Mouse (Mus musculus): ENCODE measurements around the gene Mphosph10. TPM values are rescaled to one million over a fixed set of nuclear protein-coding genes. Genes with fewer than 3 reads are reported as not detected.

The Mphosph10 gene
- polyA plus RNA-seq, 1 experiment from 2014 or later = 57.2 TPM

DNA sequence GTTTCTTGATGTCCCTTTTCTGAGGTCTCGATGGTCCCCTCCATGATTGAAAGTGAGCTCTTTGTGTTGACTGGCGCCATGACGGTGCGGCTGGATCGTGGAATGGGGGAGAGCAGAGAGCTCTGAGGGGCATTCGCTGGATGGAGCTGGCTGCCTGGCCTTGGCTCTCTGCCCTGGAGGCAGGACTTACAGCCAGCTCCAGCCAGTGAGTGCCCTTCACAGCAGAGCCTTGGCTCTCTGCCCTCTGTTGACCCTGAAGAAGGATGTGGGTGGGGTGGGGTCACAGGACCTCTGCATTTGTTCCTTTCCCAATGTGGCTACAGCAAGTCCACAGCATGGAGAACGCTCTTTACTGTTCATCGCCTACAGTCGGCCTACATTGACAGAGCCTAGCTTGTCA, 34.7 kb downstream of the Mphosph10 start:
- H3K9ac ChIP-seq (ENCODE audit: low read length) = no peak overlapping the region
- H3K36me3 ChIP-seq (ENCODE audit: control insufficient read depth, insufficient read depth, low read length) = peaks cover 8% of the 10 kb centered on the region
- H3K4me3 ChIP-seq (ENCODE audit: low read depth, low read length) = no peak overlapping the region
- DNase-seq (ENCODE audit: low spot score, missing footprints) (no peak), ATAC-seq (ENCODE audit: low FRiP score) (no peak)
- WGBS = 89% methylated on average over 9 of the region's 9 CpGs
- no peak overlapping the region for H3K4me2 ChIP-seq
- no peaks in the 10 kb centered on the region for H3K9me3 ChIP-seq (ENCODE audit: control insufficient read depth, low read length)
- H3K27me3 ChIP-seq (ENCODE audit: control insufficient read depth, insufficient read depth, low read length) = no peaks in the 10 kb centered on the region
- H3K27ac ChIP-seq (ENCODE audit: low read depth, low read length) = no peak overlapping the region
- peaks cover 5% of the 10 kb centered on the region; the same call in 1 of the 2 replicates for H3K4me1 ChIP-seq (ENCODE audit: control insufficient read depth, insufficient read depth, low read length)

DNA sequence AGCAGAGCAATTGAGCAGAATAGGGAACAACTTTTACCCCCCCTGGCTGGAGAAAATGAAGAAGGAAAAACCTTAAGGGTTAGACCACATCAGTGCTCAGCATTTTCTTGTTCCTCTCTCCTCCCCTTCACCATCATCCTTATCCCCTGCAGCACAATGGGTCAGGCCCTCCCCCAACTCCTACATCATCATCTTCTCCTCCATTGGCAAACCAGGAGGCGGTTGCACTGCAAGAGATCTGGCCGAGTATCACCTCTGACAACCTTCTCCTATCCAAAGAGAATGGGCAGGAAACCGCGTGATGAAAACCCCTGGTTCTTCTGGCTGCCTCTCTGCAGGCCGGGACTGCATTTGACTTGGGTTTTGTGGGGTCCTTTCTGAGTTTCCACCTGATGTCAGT, 35.4 kb downstream of the Mphosph10 start:
- DNase-seq (ENCODE audit: low spot score, missing footprints) (no peak), ATAC-seq (ENCODE audit: low FRiP score) (no peak)
- no peak overlapping the region for H3K4me2 ChIP-seq
- H3K9me3 ChIP-seq (ENCODE audit: control insufficient read depth, low read length) = no peaks in the 10 kb centered on the region
- no peak overlapping the region for H3K9ac ChIP-seq (ENCODE audit: low read length)
- H3K4me1 ChIP-seq (ENCODE audit: control insufficient read depth, insufficient read depth, low read length) = peaks cover 5% of the 10 kb centered on the region; the same call in 1 of the 2 replicates
- WGBS = 90% methylated on average over 5 of the region's 5 CpGs
- no peak overlapping the region for H3K27ac ChIP-seq (ENCODE audit: low read depth, low read length)
- peaks cover 3% of the 10 kb centered on the region; the same call in 1 of the 2 replicates for H3K36me3 ChIP-seq (ENCODE audit: control insufficient read depth, insufficient read depth, low read length)
- H3K4me3 ChIP-seq (ENCODE audit: low read depth, low read length) = no peak overlapping the region
- H3K27me3 ChIP-seq (ENCODE audit: control insufficient read depth, insufficient read depth, low read length) = no peaks in the 10 kb centered on the region

DNA sequence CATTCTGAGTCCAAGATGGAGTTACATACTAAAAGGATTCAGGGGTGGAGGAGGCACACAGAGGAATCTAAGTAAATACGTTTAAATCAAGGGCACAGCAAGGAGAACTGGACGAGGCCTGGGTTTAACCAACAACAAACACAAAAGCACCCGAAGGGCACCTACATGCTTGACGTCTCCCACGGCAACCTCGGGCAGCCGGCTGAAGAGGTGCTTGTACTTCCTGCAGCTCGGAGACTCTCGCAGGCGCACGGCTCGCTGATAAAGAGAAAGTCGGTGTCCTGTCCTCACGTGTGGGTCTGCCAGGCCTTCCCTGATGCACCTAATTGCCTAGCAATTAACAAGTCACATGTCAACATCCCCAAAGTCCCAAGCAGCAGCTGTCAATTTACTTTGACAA, 37.9 kb downstream of the Mphosph10 start:
- ATAC-seq (ENCODE audit: low FRiP score) (0 out of 2 replicates have a peak, but pooled peaks have one; percentile 33), DNase-seq (ENCODE audit: low spot score, missing footprints) (peak; percentile 84)
- Histone ChIP-seq H3K4me2 (no peak overlapping the region), H3K27ac (ENCODE audit: low read depth, low read length) (no peak overlapping the region), H3K36me3 (ENCODE audit: control insufficient read depth, insufficient read depth, low read length) (peaks cover 3% of the 10 kb centered on the region), H3K9me3 (ENCODE audit: control insufficient read depth, low read length) (no peaks in the 10 kb centered on the region), H3K4me1 (ENCODE audit: control insufficient read depth, insufficient read depth, low read length) (peaks cover 5% of the 10 kb centered on the region; the same call in 1 of the 2 replicates), H3K27me3 (ENCODE audit: control insufficient read depth, insufficient read depth, low read length) (no peaks in the 10 kb centered on the region), H3K9ac (ENCODE audit: low read length) (no peak overlapping the region), H3K4me3 (ENCODE audit: low read depth, low read length) (no peak overlapping the region)
- WGBS = 32% methylated on average over 14 of the region's 14 CpGs

DNA sequence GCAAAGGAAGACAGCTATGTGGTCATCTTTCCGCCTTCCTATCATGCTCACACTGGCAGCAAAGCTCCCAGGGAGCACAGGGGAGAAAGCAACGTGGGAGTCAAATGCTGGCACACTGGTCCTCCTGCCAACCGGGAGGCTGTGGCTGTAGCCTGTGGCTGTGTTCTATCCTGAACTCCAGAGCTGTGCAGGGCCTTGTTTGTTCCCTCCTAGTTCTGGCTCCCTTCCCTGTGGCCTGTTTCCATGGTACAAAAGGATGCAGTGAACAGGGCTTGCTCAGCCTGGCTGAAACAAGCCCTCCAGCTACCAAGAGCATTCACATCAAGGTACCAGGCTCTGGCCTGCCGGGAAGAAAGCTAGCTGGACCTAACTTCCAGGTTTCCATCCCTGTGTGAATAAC, 41.0 kb downstream of the Mphosph10 start:
- WGBS = 81% methylated on average over 4 of the region's 4 CpGs
- H3K4me3 ChIP-seq (ENCODE audit: low read depth, low read length) = no peak overlapping the region

DNA sequence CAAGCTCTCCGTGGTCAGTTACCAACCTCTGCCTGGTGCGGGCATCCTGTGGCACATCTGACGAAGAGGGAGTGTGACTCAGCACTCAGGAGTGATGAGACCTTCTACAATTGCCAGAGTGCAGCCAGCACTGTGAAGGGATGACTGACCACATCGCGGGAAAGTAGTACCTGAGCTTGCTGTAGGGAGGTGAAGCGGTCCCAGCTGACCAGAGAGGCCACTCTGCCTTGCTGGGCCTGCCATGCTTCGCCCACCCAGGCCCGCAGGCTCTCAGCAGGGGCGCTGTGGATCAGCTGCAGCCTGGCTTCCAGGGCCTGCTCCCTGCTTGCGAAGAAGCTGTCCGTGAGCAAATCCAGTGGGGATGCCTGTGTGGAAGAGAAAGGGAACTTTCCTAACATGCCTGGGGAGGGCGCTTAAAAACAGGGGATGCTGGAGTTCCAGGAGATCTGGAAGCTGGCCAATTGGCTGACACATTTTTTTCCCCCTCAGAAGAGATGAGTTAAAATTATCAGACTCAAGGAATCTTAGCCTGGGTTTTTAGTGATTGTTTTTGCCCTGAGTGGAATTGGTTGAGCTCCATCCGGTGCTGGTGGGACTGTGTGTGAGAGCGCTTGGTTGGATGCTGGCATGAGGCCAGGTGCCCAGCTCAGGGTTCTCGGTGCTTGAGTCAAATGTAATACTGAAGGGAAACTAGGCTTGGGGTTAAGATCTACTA, 42.8 kb downstream of the Mphosph10 start:
- H3K27ac ChIP-seq (ENCODE audit: low read depth, low read length) = no peak overlapping the region
- WGBS = 93% methylated on average over 15 of the region's 15 CpGs

More for the DNA sequence above, 41.0 kb downstream of the Mphosph10 start:
- Histone ChIP-seq H3K27me3 (ENCODE audit: control insufficient read depth, insufficient read depth, low read length) (no peaks in the 10 kb centered on the region), H3K9ac (ENCODE audit: low read length) (no peak overlapping the region), H3K9me3 (ENCODE audit: control insufficient read depth, low read length) (no peaks in the 10 kb centered on the region), H3K36me3 (ENCODE audit: control insufficient read depth, insufficient read depth, low read length) (peaks cover 12% of the 10 kb centered on the region), H3K4me1 (ENCODE audit: control insufficient read depth, insufficient read depth, low read length) (peaks cover 5% of the 10 kb centered on the region; the same call in 1 of the 2 replicates), H3K27ac (ENCODE audit: low read depth, low read length) (no peak overlapping the region), H3K4me2 (no peak overlapping the region)
- DNase-seq (ENCODE audit: low spot score, missing footprints) = no peak
- ATAC-seq (ENCODE audit: low FRiP score) = no peak

DNA sequence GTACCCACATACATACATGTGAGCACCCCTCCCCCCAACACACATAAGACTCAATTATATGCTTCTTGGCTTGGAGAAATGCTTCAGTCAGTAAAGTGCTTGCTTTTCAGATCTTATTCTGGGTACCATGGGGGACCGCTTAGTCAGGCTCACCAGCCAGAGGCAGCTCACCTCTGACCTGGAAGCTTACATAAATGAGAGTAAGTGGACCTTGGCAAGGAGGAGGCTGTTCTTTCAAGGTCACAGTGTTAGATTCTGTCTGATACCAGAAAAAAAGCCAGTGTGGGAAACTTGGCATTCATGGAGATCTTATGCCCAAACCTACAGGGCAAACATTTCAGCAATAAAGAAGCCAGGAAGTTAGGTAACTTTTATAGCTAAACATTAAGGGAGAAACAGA, 44.3 kb downstream of the Mphosph10 start:
- ATAC-seq (ENCODE audit: low FRiP score) (no peak), DNase-seq (ENCODE audit: low spot score, missing footprints) (no peak)
- H3K4me3 ChIP-seq (ENCODE audit: low read depth, low read length) = no peak overlapping the region
- 87% methylated on average over 1 of the region's 1 CpGs for WGBS
- no peaks in the 10 kb centered on the region for H3K4me1 ChIP-seq (ENCODE audit: control insufficient read depth, insufficient read depth, low read length)
- no peak overlapping the region for H3K9ac ChIP-seq (ENCODE audit: low read length)
- H3K4me2 ChIP-seq = no peak overlapping the region
- no peaks in the 10 kb centered on the region for H3K9me3 ChIP-seq (ENCODE audit: control insufficient read depth, low read length)
- H3K27ac ChIP-seq (ENCODE audit: low read depth, low read length) = no peak overlapping the region
- H3K36me3 ChIP-seq (ENCODE audit: control insufficient read depth, insufficient read depth, low read length) = peaks cover 9% of the 10 kb centered on the region; the same call in 1 of the 2 replicates
- H3K27me3 ChIP-seq (ENCODE audit: control insufficient read depth, insufficient read depth, low read length) = no peaks in the 10 kb centered on the region

More for the DNA sequence above, 42.8 kb downstream of the Mphosph10 start:
- Histone ChIP-seq H3K4me2 (no peak overlapping the region), H3K36me3 (ENCODE audit: control insufficient read depth, insufficient read depth, low read length) (peaks cover 12% of the 10 kb centered on the region), H3K4me3 (ENCODE audit: low read depth, low read length) (no peak overlapping the region), H3K4me1 (ENCODE audit: control insufficient read depth, insufficient read depth, low read length) (peaks cover 3% of the 10 kb centered on the region; the same call in 1 of the 2 replicates), H3K9me3 (ENCODE audit: control insufficient read depth, low read length) (no peaks in the 10 kb centered on the region), H3K27me3 (ENCODE audit: control insufficient read depth, insufficient read depth, low read length) (no peaks in the 10 kb centered on the region), H3K9ac (ENCODE audit: low read length) (no peak overlapping the region)
- ATAC-seq (ENCODE audit: low FRiP score) (no peak), DNase-seq (ENCODE audit: low spot score, missing footprints) (no peak)

DNA sequence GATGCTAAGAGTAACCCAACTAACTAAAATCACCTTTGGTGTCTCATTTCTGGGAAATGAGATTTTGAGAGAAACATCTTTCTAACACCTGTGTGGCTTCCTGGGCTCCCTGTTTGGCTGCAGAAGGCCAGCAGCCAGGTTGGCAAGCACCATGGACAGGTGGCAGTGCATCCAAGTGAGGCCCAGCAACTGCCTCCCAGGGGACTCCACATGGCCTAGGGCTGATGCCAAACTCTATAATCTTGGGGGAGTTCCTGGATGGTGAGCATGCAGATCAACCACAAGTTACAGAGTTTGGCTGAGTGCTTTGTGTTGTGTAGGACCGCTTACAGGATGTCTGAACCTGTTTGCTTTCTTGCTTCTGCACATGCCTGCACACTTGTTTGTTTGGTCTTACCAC, 59.4 kb downstream of the Mphosph10 start:
- Histone ChIP-seq H3K4me2 (no peak overlapping the region), H3K9ac (ENCODE audit: low read length) (no peak overlapping the region), H3K36me3 (ENCODE audit: control insufficient read depth, insufficient read depth, low read length) (peaks cover 10% of the 10 kb centered on the region), H3K27me3 (ENCODE audit: control insufficient read depth, insufficient read depth, low read length) (no peaks in the 10 kb centered on the region), H3K4me1 (ENCODE audit: control insufficient read depth, insufficient read depth, low read length) (no peaks in the 10 kb centered on the region), H3K4me3 (ENCODE audit: low read depth, low read length) (no peak overlapping the region), H3K9me3 (ENCODE audit: control insufficient read depth, low read length) (no peaks in the 10 kb centered on the region), H3K27ac (ENCODE audit: low read depth, low read length) (no peak overlapping the region)
- no peak for DNase-seq (ENCODE audit: low spot score, missing footprints)
- 100% methylated on average over 1 of the region's 1 CpGs for WGBS
- ATAC-seq (ENCODE audit: low FRiP score) = no peak

DNA sequence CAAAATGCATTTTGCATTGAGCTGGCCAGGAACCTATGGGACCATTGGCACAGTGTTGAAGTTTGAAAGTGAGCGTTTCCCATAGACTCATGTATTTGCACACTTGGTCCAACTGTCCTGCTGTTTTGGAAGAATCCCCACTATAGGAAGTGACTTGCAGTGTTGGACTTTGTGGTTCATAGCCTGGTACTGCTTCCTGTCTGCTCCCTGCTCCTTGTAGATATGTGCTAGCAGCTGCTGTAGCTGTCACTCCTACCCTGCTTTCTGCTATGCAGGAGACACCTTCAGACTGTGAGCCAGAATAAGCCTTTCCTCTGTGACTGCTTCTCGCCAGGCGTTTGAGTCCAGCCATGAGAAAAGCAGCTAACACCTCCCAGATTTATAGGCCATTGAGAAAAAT, 60.8 kb downstream of the Mphosph10 start:
- no peak overlapping the region for H3K27ac ChIP-seq (ENCODE audit: low read depth, low read length)
- H3K27me3 ChIP-seq (ENCODE audit: control insufficient read depth, insufficient read depth, low read length) = no peaks in the 10 kb centered on the region
- no peak overlapping the region for H3K4me3 ChIP-seq (ENCODE audit: low read depth, low read length)
- 90% methylated on average over 3 of the region's 3 CpGs for WGBS
- H3K4me2 ChIP-seq = no peak overlapping the region
- ATAC-seq (ENCODE audit: low FRiP score) = no peak
- H3K9ac ChIP-seq (ENCODE audit: low read length) = no peak overlapping the region
- no peaks in the 10 kb centered on the region for H3K4me1 ChIP-seq (ENCODE audit: control insufficient read depth, insufficient read depth, low read length)
- H3K36me3 ChIP-seq (ENCODE audit: control insufficient read depth, insufficient read depth, low read length) = peaks cover 4% of the 10 kb centered on the region; the same call in 1 of the 2 replicates
- DNase-seq (ENCODE audit: low spot score, missing footprints) = no peak
- no peaks in the 10 kb centered on the region for H3K9me3 ChIP-seq (ENCODE audit: control insufficient read depth, low read length)

DNA sequence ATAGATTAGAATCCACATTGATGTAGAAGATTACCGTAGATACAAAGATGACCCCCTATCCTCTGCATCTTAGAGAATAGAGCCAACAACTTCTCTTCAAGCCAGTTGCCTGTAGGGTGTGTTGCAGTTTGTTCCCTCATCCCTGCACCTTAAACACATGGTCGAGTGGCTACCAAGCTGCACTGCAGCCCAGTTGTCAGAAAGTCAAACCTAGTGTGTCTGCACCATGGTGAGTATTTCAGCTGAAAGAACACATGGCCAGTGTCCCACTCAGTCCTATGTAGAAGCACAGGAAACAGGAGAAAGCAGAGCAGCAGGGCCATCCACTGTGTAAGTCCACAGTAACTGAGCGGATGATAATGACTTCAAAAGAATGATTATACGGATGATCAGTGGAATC, 64.6 kb downstream of the Mphosph10 start:
- Histone ChIP-seq H3K27me3 (ENCODE audit: control insufficient read depth, insufficient read depth, low read length) (no peaks in the 10 kb centered on the region), H3K4me3 (ENCODE audit: low read depth, low read length) (no peak overlapping the region), H3K9ac (ENCODE audit: low read length) (no peak overlapping the region), H3K4me2 (no peak overlapping the region), H3K9me3 (ENCODE audit: control insufficient read depth, low read length) (no peaks in the 10 kb centered on the region), H3K36me3 (ENCODE audit: control insufficient read depth, insufficient read depth, low read length) (no peaks in the 10 kb centered on the region), H3K4me1 (ENCODE audit: control insufficient read depth, insufficient read depth, low read length) (no peaks in the 10 kb centered on the region), H3K27ac (ENCODE audit: low read depth, low read length) (no peak overlapping the region)
- no peak for DNase-seq (ENCODE audit: low spot score, missing footprints)
- 89% methylated on average over 4 of the region's 4 CpGs for WGBS
- ATAC-seq (ENCODE audit: low FRiP score) = no peak

Measured in midbrain, embryonic 11.5 days (tissue).